Mouse (Mus musculus) bone marrow, adult 2 months (tissue): ENCODE results near the gene Armh3.

Experiments
- CTCF ChIP-seq: fragments of 200-500 bp; IDR thresholded peaks from 2 replicates; pipeline ENCODE4 v1.5.1; 2011; ENCODE audit warnings: low read length, control low read depth; ENCODE audit not compliant: control insufficient read depth, insufficient read depth
- POLR2A ChIP-seq: fragments of 200-500 bp; IDR thresholded peaks from 2 replicates; pipeline ENCODE4 v1.6.1; 2011; ENCODE audit warnings: low read depth, mild to moderate bottlenecking, control low read depth, low read length, borderline replicate concordance; ENCODE audit not compliant: control insufficient read depth

DNA sequence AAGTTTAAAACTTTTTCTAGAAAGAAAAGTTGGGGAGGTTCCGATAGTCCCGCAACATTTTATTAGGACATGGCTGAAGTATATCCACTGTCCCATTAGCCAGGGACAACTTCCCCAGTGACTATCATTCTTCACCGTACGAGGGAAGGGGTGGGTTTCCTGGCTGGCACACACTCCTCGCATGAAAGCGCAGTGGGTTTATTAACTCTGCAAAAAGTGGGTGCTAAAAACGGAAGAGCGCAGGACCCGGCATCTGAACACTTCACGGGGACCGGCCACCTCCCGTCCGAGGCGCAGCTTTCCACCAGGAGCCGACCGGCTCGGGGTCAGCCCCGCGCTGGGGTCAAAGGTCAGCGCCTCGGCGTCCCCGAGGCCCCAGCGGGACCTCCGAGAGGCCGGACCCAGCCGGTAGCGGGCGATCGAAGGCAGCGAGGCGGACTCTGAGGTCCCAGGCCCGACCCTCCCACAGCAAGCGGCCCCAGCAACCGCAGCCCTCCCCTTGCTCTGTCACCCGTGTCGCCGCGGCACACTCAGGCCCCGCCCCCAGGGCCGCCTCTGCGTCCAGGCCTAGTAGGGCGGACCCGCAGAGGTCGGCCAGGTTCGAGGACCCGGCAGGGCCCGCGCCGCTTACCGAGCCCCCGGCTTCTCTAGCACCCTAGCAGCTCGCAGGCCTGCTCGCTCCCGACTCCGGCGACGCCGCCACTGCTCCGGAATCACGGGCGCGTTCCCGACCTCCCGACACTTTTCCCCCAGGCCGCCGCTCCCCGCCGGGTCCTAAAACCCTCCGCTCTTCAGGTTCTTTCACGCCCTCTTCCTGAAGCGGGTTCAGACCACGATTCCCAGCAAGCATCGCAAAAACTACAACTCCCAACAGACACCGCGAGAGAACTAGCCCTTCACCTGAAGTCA, at the start of gene Armh3:
- TF ChIP-seq POLR2A (peak; percentile 32; the same call in 1 of the 2 replicates), CTCF (no peak)
